Mouse (Mus musculus) hindbrain, embryonic 10.5 days (tissue): ENCODE results near the gene Arntl. TPM values are rescaled to one million over a fixed set of nuclear protein-coding genes. Genes with fewer than 3 reads are reported as not detected.

ENCODE experiments used
- DNase-seq: peaks from one replicate; pipeline ENCODE4 v3.0.0-alpha.2; 2017; ENCODE audit warnings: low spot score
- H3K27ac ChIP-seq: fragments of 300-500 bp; sonication (generic); 2 replicates; pipeline ENCODE4 v1.5.1; 2016; ENCODE audit warnings: mild to moderate bottlenecking, moderate library complexity
- H3K27me3 ChIP-seq: fragments of 300-500 bp; sonication (generic); 2 replicates; pipeline ENCODE4 v1.6.1; 2016; ENCODE audit warnings: mild to moderate bottlenecking; ENCODE audit not compliant: poor library complexity, insufficient read depth, severe bottlenecking
- H3K36me3 ChIP-seq: fragments of 300-500 bp; sonication (generic); 2 replicates; pipeline ENCODE4 v1.6.1; 2016; ENCODE audit warnings: mild to moderate bottlenecking, moderate library complexity
- H3K4me1 ChIP-seq: fragments of 300-500 bp; sonication (generic); replicated peaks from 2 replicates; pipeline ENCODE4 v1.6.1; 2016; ENCODE audit warnings: mild to moderate bottlenecking
- H3K4me3 ChIP-seq: fragments of 300-500 bp; sonication (generic); 2 replicates; pipeline ENCODE4 v1.5.1; 2016; ENCODE audit warnings: mild to moderate bottlenecking, moderate library complexity
- H3K9me3 ChIP-seq: fragments of 300-500 bp; sonication (generic); 2 replicates; pipeline ENCODE4 v1.6.1; 2016; ENCODE audit warnings: mild to moderate bottlenecking, moderate library complexity
- whole genome bisulfite sequencing: fragments of 180-500 bp; shearing (Covaris S2); methylation state at CpG from one replicate; pipeline ENCODE4 v1.1.7; 2016; 5-methylcytosine and 5-hydroxymethylcytosine counted together
- polyA plus RNA-seq: library from polyadenylated mRNA; unstranded; fragments of >200 nt; fragmentation: Nextera tagmentation; extraction: Ambion mirVana; gene quantifications from 2 replicates; pipeline ENCODE4 v1.2.1, GENCODE M21; 2016

Arntl gene
- polyA plus RNA-seq, 1 experiment from 2014 or later, result 7.3 TPM

- Histone ChIP-seq H3K27ac (no peak overlapping the region), H3K36me3 (peaks cover 5% of the 10 kb centered on the region; the same call in 1 of the 2 replicates), H3K4me1 (peaks cover 26% of the 10 kb centered on the region), H3K27me3 (no peaks in the 10 kb centered on the region), H3K9me3 (no peaks in the 10 kb centered on the region), H3K4me3 (no peak overlapping the region)
- DNase-seq, result no peak
- WGBS, result 85% methylated on average over 5 of the region's 5 CpGs
These were observed 84.5 kb downstream of the Arntl start for GRCm38 (mm10) chr7:113291741-113292140.

- Histone ChIP-seq H3K27ac (no peak overlapping the region), H3K4me3 (no peak overlapping the region), H3K27me3 (no peaks in the 10 kb centered on the region), H3K9me3 (no peaks in the 10 kb centered on the region), H3K4me1 (peaks cover 31% of the 10 kb centered on the region), H3K36me3 (peaks cover 5% of the 10 kb centered on the region; the same call in 1 of the 2 replicates)
- 87% methylated on average over 4 of the region's 4 CpGs for WGBS
- DNase-seq, result no peak
These were observed 84.9 kb downstream of the Arntl start for GRCm38 (mm10) chr7:113292193-113292592.

GRCm38 (mm10) chr7:113294598-113294997, 87.3 kb downstream of the Arntl start:
- H3K27ac ChIP-seq, result 0 out of 2 replicates have a peak overlapping the region, but pooled peaks have one; percentile 23
- WGBS, result 87% methylated on average over 6 of the region's 6 CpGs
- no peak for DNase-seq

GRCm38 (mm10) chr7:113295077-113295890, 88.0 kb downstream of the Arntl start:
- peak overlapping the region; percentile 76 for H3K27ac ChIP-seq
- 39% methylated on average over 17 of the region's 17 CpGs for WGBS
- no peaks in the 10 kb centered on the region for H3K9me3 ChIP-seq
- peak; percentile 70 for DNase-seq
- H3K4me3 ChIP-seq, result peak overlapping the region; percentile 26; the same call in 1 of the 2 replicates
- peaks cover 10% of the 10 kb centered on the region; the same call in 1 of the 2 replicates for H3K36me3 ChIP-seq
- no peaks in the 10 kb centered on the region for H3K27me3 ChIP-seq
- peaks cover 39% of the 10 kb centered on the region for H3K4me1 ChIP-seq

More at GRCm38 (mm10) chr7:113294598-113294997, 87.3 kb downstream of the Arntl start:
- no peaks in the 10 kb centered on the region for H3K27me3 ChIP-seq
- no peaks in the 10 kb centered on the region for H3K9me3 ChIP-seq
- no peak overlapping the region for H3K4me3 ChIP-seq
- H3K36me3 ChIP-seq, result peaks cover 10% of the 10 kb centered on the region; the same call in 1 of the 2 replicates
- H3K4me1 ChIP-seq, result peaks cover 39% of the 10 kb centered on the region

DNA sequence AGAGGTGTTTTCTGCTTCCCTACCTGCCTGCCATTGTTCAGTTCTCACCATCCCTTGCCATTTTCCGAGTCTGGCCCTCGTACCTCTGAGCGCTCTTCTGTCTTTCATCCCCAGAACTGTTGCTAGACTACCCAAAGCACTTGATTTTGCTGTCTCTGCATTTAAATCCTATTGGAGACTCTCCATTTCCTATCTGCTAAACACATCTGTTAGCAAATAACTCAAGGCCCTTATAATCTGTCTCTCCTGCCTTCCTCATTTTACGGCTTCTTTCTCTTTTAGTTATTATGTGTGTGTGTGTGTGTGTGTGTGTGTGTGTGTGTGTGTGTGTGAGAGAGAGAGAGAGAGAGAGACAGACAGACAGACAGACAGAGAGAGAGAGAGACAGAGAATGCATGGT, 90.5 kb downstream of the Arntl start:
- Histone ChIP-seq H3K9me3 (no peaks in the 10 kb centered on the region), H3K36me3 (peaks cover 19% of the 10 kb centered on the region; the same call in 1 of the 2 replicates), H3K27me3 (no peaks in the 10 kb centered on the region), H3K4me1 (peaks cover 39% of the 10 kb centered on the region), H3K27ac (no peak overlapping the region), H3K4me3 (no peak overlapping the region)
- no peak for DNase-seq
- WGBS, result 92% methylated on average over 4 of the region's 4 CpGs

GRCm38 (mm10) chr7:113310136-113310535, 102.9 kb downstream of the Arntl start:
- peaks cover 11% of the 10 kb centered on the region for H3K36me3 ChIP-seq
- 75% methylated on average over 3 of the region's 3 CpGs for WGBS
- H3K4me3 ChIP-seq, result no peak overlapping the region
- no peaks in the 10 kb centered on the region for H3K27me3 ChIP-seq
- H3K9me3 ChIP-seq, result no peaks in the 10 kb centered on the region
- DNase-seq, result no peak
- H3K4me1 ChIP-seq, result peaks cover 5% of the 10 kb centered on the region; the same call in 1 of the 2 replicates
- H3K27ac ChIP-seq, result no peak overlapping the region

GRCm38 (mm10) chr7:113311784-113312183, 104.5 kb downstream of the Arntl start:
- DNase-seq, result peak; percentile 54
- H3K4me1 ChIP-seq, result peaks cover 5% of the 10 kb centered on the region; the same call in 1 of the 2 replicates
- no peak overlapping the region for H3K4me3 ChIP-seq
- H3K36me3 ChIP-seq, result peaks cover 22% of the 10 kb centered on the region
- WGBS, result 25% methylated on average over 2 of the region's 2 CpGs
- H3K27ac ChIP-seq, result no peak overlapping the region
- no peaks in the 10 kb centered on the region for H3K27me3 ChIP-seq
- no peaks in the 10 kb centered on the region for H3K9me3 ChIP-seq

- Histone ChIP-seq H3K36me3 (peaks cover 33% of the 10 kb centered on the region), H3K9me3 (no peaks in the 10 kb centered on the region), H3K27me3 (no peaks in the 10 kb centered on the region), H3K4me3 (no peak overlapping the region), H3K27ac (no peak overlapping the region), H3K4me1 (peaks cover 11% of the 10 kb centered on the region)
- DNase-seq, result no peak
- WGBS, result 75% methylated on average over 1 of the region's 1 CpGs
These were observed 112.9 kb downstream of the Arntl start for GRCm38 (mm10) chr7:113320128-113320527.

DNA sequence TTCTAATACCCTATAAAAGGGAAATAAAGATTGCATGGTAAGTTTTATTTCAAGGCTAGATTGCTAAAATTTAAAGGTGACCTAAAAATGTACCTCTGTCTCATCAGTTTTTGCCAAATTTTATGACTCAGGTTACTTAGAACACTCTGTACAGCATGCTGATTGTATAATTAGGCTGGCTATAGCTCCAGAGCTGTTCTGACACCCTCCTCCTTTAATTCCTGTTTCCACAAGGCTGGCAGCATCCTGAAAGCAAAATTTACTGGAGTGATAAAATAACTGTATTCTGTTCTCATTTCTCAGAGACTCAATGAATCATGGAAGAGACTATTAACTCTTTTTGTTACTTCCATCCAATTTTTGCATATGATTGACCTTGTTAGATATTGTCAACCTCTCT, 126.8 kb downstream of the Arntl start:
- Histone ChIP-seq H3K27ac (no peak overlapping the region), H3K36me3 (0 out of 2 replicates have a peak, but pooled peaks cover 4% of the 10 kb centered on the region), H3K9me3 (no peaks in the 10 kb centered on the region), H3K4me1 (no peaks in the 10 kb centered on the region), H3K27me3 (no peaks in the 10 kb centered on the region), H3K4me3 (no peak overlapping the region)
- DNase-seq, result no peak

GRCm38 (mm10) chr7:113335250-113335649, 128.0 kb downstream of the Arntl start:
- 86% methylated on average over 8 of the region's 8 CpGs for WGBS
- H3K4me3 ChIP-seq, result no peak overlapping the region
- H3K4me1 ChIP-seq, result no peaks in the 10 kb centered on the region
- no peaks in the 10 kb centered on the region for H3K9me3 ChIP-seq
- no peak for DNase-seq
- 0 out of 2 replicates have a peak, but pooled peaks cover 4% of the 10 kb centered on the region for H3K36me3 ChIP-seq
- H3K27me3 ChIP-seq, result no peaks in the 10 kb centered on the region
- H3K27ac ChIP-seq, result no peak overlapping the region

GRCm38 (mm10) chr7:113347271-113347670, 140.0 kb downstream of the Arntl start:
- 54% methylated on average over 4 of the region's 4 CpGs for WGBS
- Histone ChIP-seq H3K27ac (no peak overlapping the region), H3K9me3 (no peaks in the 10 kb centered on the region), H3K4me1 (no peaks in the 10 kb centered on the region), H3K27me3 (no peaks in the 10 kb centered on the region), H3K36me3 (no peaks in the 10 kb centered on the region), H3K4me3 (no peak overlapping the region)
- no peak for DNase-seq

DNA sequence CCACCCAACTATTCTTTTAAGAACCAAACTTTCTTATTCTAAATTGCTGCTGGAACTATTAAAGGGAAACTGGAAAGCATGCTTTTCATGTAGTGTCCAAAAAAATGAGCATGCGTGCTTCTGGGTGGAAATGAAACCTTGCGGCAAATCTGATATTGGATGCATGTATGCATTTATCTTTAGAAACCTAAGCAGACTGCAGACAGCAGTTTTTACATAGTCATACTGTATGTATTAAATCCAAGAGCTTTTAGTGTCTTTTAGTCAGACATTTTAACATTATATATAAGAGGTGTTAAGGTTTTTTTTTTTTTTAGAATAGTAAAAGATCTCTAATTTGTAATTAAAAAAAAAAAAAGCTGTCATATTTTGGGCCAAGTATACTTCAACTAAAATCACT, 140.4 kb downstream of the Arntl start:
- WGBS, result 98% methylated on average over 2 of the region's 2 CpGs
- Histone ChIP-seq H3K36me3 (no peaks in the 10 kb centered on the region), H3K4me3 (no peak overlapping the region), H3K4me1 (no peaks in the 10 kb centered on the region), H3K27ac (no peak overlapping the region), H3K27me3 (no peaks in the 10 kb centered on the region), H3K9me3 (no peaks in the 10 kb centered on the region)
- no peak for DNase-seq

GRCm38 (mm10) chr7:113349089-113349488, 141.8 kb downstream of the Arntl start:
- no peaks in the 10 kb centered on the region for H3K9me3 ChIP-seq
- H3K4me1 ChIP-seq, result no peaks in the 10 kb centered on the region
- H3K27me3 ChIP-seq, result no peaks in the 10 kb centered on the region
- WGBS, result 89% methylated on average over 1 of the region's 1 CpGs
- H3K36me3 ChIP-seq, result no peaks in the 10 kb centered on the region
- H3K27ac ChIP-seq, result no peak overlapping the region
- no peak overlapping the region for H3K4me3 ChIP-seq
- DNase-seq, result no peak
